Comparison of ENCODE assay signal across 7 mouse cellular contexts in the genomic region with DNA sequence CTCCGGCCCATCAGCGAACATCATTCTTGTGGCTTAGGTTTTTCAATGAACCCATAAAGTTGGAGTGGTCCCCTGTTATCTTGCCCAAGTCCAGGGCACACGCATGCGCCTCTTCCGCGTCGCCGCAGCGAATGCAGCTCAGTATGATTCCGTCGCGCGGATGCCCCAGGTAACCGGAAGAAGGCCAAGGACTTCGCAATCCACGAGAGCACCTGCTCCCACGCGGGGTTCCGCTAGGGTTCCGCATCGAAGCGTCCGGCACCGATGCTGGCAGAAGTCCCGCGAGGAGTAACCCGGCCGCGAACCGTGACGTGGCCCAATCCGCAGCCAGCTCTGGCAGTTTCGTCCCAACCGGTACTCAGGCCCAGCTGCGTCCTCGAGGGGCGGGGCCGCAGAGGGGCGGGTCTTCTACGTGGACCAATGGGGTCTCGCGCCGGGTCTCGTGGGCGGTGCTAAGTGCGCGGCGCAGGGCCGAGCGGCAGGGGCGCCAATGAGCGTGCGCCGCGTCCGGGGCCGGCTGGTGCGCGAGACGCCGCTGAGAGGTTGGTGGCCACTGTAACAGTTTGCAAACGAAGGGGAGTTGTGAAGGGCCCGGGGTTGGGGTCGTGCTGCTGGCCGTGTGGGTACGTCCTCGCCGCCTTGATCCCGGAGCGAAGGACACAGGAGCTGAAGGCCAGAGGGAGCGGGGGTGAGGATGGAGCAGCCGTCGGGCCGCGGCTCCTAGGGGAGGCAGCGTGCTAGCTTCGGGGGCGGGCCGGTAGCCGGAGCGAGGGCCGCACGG. TPM values are rescaled to one million over a fixed set of nuclear protein-coding genes. Genes with fewer than 3 reads are reported as not detected.
DNase-seq lines count a peak whose midpoint lies in the region; ATAC-seq lines count a peak whose summit lies in the region.

Hyou1 (plus strand) TSS at position 437 of the 781 bp plus-strand sequence.

- intact Hi-C loops in left cerebral cortex, postnatal 36 days (cut with DNase I) = no loop called here

- H3K36me3 ChIP-seq in intestine, embryonic 16.5 days (ENCODE audit: control insufficient read depth, insufficient read depth, low read length) = 0 out of 2 replicates have a peak, but pooled peaks cover 11% of the 10 kb centered on the region
- peaks cover 12% of the 10 kb centered on the region; the same call in 1 of the 2 replicates for H3K36me3 ChIP-seq in midbrain, embryonic 11.5 days (ENCODE audit: control insufficient read depth, insufficient read depth, low read length)

- H3K9me3 ChIP-seq in intestine, embryonic 16.5 days (ENCODE audit: control insufficient read depth, low read length) = no peaks in the 10 kb centered on the region
- no peaks in the 10 kb centered on the region for H3K9me3 ChIP-seq in midbrain, embryonic 11.5 days (ENCODE audit: control insufficient read depth, low read length)

- H3K27me3 ChIP-seq in intestine, embryonic 16.5 days (replicated peaks; ENCODE audit: control insufficient read depth, insufficient read depth, low read length) = no peaks in the 10 kb centered on the region
- H3K27me3 ChIP-seq in midbrain, embryonic 11.5 days (ENCODE audit: control insufficient read depth, insufficient read depth, low read length) = no peaks in the 10 kb centered on the region

- DNase-seq in adrenal gland, adult 8-10 months = peak; percentile 98
- DNase-seq in embryo, embryonic 9.5 days (ENCODE audit: extremely low spot score) = peak; percentile 100
- peak; percentile 98 to 99 for DNase-seq in gastrocnemius, postnatal 4 days (ENCODE audit: low spot score in 2 of 2)
- peak; percentile 99 for DNase-seq in left cerebral cortex, postnatal 36 days (ENCODE audit: low spot score in 2 of 2)
- DNase-seq in midbrain, embryonic 11.5 days (ENCODE audit: low spot score, missing footprints) = peak; percentile 100
- DNase-seq in skeletal muscle tissue, adult 2 months (ENCODE audit: low read depth, low spot score) = peak; percentile 97

- ATAC-seq in intestine, embryonic 16.5 days = peak; percentile 96
- peak; percentile 99 for ATAC-seq in midbrain, embryonic 11.5 days (ENCODE audit: low FRiP score)

- peak within 1 kb of the TSS; percentile 91 for H3K27ac ChIP-seq in intestine, embryonic 16.5 days (ENCODE audit: low read length)
- H3K27ac ChIP-seq in midbrain, embryonic 11.5 days (ENCODE audit: low read depth, low read length) = peak within 1 kb of the TSS; percentile 63

- peaks cover 12% of the 10 kb centered on the region for H3K4me1 ChIP-seq in intestine, embryonic 16.5 days (ENCODE audit: control insufficient read depth, insufficient read depth, low read length)
- H3K4me1 ChIP-seq in midbrain, embryonic 11.5 days (ENCODE audit: control insufficient read depth, insufficient read depth, low read length) = peaks cover 12% of the 10 kb centered on the region

- H3K9ac ChIP-seq in intestine, embryonic 16.5 days (ENCODE audit: low read depth, low read length) = peak within 1 kb of the TSS; percentile 92
- H3K9ac ChIP-seq in midbrain, embryonic 11.5 days (ENCODE audit: low read length) = peak within 1 kb of the TSS; percentile 94

- under 1% methylated on average over 83 of the region's 83 CpGs for WGBS in intestine, embryonic 16.5 days
- WGBS in midbrain, embryonic 11.5 days = under 1% methylated on average over 82 of the region's 83 CpGs

- H3K4me3 ChIP-seq in intestine, embryonic 16.5 days (ENCODE audit: low read length) = peak within 1 kb of the TSS; percentile 93
- H3K4me3 ChIP-seq in midbrain, embryonic 11.5 days (ENCODE audit: low read depth, low read length) = peak within 1 kb of the TSS; percentile 89

- H3K4me2 ChIP-seq in intestine, embryonic 16.5 days (ENCODE audit: low read depth, low read length) = peak within 1 kb of the TSS; percentile 88
- H3K4me2 ChIP-seq in midbrain, embryonic 11.5 days = peak within 1 kb of the TSS; percentile 93

RNA-seq across cellular contexts. Expression of gene Hyou1, which starts in this region (rescaled TPM):
- total RNA-seq in adrenal gland, adult 8-10 months (2022) = 100 to 1,000 TPM; 199 to 239 (median 228) TPM
- 10 to 100 TPM; 49.2 to 51.3 TPM for total RNA-seq in gastrocnemius, postnatal 4 days (2021)
- 36.5 and 41.2 TPM in 2 replicates for polyA plus RNA-seq in intestine, embryonic 16.5 days (2015; fragmentation: Nextera tagmentation; extraction: Ambion mirVana)
- 100 to 1,000 TPM; 113 to 146 TPM for total RNA-seq in left cerebral cortex, postnatal 36 days (2021)
- polyA plus RNA-seq in midbrain, embryonic 11.5 days (2014; fragmentation: Nextera tagmentation; extraction: Ambion mirVana) = 28.1 and 30.1 TPM in 2 replicates

Comparison
In these comparisons a context has a peak if more than half of its experiments do, and no peak if none do; other contexts are left out.
1. Peak in every context shown above with its lines: DNase-seq, ATAC-seq, H3K4me3 ChIP-seq and H3K27ac ChIP-seq.